Mouse (Mus musculus): ENCODE measurements around the gene Gpalpp1. TPM values are rescaled to one million over a fixed set of nuclear protein-coding genes. Genes with fewer than 3 reads are reported as not detected.

Gpalpp1 gene
- polyA plus RNA-seq, 1 experiment: 8.3 TPM

DNA sequence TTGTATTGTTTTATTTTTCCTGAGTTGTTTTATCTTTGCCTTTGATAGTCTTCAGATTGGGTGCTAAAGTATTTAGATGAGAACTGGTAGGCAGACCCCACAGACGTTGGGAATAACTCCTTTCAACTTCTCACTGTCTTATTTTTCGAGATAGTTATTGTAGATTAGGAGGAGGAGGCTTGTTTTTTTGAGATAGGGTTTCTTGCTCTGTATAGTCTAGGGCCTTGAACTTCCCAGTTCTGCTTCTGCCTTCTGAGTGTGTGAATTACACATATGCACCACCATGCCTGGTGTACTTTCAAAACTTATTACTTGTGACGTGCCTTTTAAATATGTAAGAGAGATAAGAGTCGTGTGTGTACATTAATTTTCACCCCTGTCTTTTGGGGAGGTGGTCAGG lies 17.6 kb upstream of the Gpalpp1 start:
- H3K4me1 ChIP-seq (ENCODE audit: control insufficient read depth, insufficient read depth, insufficient read length, low read length): no peaks in the 10 kb centered on the region
- H3K27ac ChIP-seq (replicated peaks; ENCODE audit: low read depth, low read length): no peak overlapping the region
- no peak overlapping the region for H3K4me3 ChIP-seq (ENCODE audit: insufficient read depth, low read depth, low read length)

DNA sequence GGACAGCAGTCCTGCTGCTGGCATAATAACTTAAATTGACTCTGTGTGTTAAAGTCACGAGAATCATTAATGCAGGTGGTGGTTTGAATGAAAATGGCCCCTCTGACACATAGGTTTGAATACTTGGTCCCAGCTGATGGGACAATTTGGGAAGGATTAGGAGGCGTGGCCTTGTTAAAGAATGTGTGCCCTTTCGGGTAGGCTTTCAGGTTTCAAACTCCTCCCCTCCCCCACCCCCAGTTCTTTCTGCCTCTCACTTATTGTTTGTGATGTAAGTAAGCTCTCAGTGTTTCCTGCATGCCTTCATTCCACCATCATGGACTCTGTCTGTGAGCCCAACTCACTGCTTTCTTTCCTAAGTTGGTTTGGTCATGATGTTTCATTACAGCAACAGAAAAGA lies 16.8 kb upstream of the Gpalpp1 start:
- H3K4me1 ChIP-seq (ENCODE audit: control insufficient read depth, insufficient read depth, insufficient read length, low read length): no peaks in the 10 kb centered on the region
- no peak overlapping the region for H3K27ac ChIP-seq (replicated peaks; ENCODE audit: low read depth, low read length)
- H3K4me3 ChIP-seq (ENCODE audit: insufficient read depth, low read depth, low read length): no peak overlapping the region

DNA sequence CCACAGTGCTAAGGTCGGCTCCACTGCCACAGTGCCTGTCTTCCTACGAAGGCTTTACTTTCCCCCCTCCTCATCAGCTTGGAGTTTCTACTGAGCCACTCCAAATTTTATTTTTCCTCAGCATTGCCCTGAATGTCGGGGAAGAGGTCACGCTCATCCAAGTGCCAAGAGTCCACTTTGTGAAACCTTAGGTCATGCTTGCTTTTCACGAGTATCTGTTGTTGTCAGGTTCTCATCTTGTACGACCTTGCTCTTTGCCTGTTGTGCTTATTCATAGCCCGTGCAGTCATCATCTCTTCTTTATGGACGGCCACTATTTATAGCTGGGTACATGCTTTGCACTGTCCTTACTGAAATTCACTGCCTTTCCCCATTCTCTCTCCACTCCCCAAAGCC lies 12.1 kb upstream of the Gpalpp1 start:
- Histone ChIP-seq H3K27ac (replicated peaks; ENCODE audit: low read depth, low read length) (no peak overlapping the region), H3K4me1 (ENCODE audit: control insufficient read depth, insufficient read depth, insufficient read length, low read length) (no peaks in the 10 kb centered on the region), H3K4me3 (ENCODE audit: insufficient read depth, low read depth, low read length) (no peak overlapping the region)

DNA sequence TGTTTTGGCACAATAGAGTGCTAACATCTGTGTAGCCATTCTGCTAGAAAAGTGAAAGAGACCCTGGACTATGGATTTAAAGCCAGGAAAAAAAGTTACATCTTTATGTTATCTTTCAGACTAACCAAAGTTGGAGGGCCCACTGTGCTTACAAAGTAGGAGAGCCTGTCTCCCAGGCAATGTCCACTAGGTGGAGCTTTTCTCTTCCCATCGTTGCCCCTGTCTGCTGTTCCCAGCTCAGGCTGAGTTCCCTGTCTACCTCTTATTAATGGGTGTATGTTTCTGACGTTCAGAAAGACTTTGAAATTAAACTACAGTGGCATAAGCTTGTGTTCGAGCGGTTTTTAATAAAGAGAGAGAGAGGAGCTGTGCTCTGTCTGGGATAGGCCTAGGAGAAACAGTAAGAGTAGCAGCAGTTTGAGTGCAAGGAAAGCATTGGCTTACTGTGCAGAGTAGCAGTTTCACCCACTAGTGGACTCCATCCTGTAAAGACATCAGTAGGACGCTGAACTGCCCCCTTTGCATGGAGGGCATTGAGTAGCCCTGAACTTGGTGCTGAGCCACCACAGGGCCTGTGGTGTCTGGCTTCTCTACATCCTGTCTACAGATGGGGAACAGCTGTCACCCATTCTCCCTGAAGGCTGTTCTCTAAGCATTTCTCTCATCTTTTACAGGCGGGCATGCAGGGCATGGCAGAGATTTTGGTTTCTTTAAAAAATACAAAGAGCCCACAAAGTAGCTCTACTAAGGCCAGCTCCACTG lies 11.5 kb upstream of the Gpalpp1 start:
- H3K27ac ChIP-seq (replicated peaks; ENCODE audit: low read depth, low read length): no peak overlapping the region
- no peaks in the 10 kb centered on the region for H3K4me1 ChIP-seq (ENCODE audit: control insufficient read depth, insufficient read depth, insufficient read length, low read length)
- H3K4me3 ChIP-seq (ENCODE audit: insufficient read depth, low read depth, low read length): no peak overlapping the region

DNA sequence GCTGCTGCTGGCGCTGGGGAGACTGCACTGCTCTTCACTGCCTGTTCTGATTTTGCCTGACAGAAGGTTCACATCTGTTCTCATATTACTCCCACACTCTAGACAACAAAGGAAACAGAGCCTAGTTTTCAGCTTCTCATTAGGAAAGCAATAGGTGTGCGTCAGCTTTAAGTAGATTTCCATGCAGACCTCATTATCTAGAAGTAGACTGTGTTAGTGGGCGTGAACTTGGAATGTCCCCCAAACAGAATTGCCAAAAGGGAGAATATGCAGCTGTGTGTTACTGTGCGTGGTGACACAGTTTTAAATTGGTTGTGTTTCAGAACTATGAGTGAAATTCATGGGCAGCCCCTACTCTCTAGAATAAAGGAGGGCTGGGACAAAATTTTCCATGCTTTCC lies 9.9 kb upstream of the Gpalpp1 start:
- Histone ChIP-seq H3K4me1 (ENCODE audit: control insufficient read depth, insufficient read depth, insufficient read length, low read length) (no peaks in the 10 kb centered on the region), H3K27ac (replicated peaks; ENCODE audit: low read depth, low read length) (no peak overlapping the region), H3K4me3 (ENCODE audit: insufficient read depth, low read depth, low read length) (no peak overlapping the region)

DNA sequence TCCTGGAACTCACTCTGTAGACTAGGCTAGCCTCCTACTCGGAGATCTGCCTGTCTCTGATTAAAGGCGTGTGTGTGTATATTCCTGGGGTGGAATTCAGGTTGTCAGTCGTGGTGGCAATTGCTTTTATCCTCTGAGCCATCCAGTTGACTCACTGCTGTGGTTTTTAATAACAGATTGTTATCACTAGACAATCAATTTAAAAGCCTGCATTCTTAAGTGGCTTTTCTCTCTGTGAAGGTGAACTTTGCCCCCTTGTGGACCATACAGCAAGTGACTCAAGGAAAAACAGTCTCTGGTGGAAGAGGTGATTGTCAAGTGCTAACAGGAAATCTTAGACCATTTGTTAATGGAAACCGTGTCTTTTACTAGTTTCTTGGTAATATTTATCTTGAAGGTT lies 8.4 kb upstream of the Gpalpp1 start:
- no peak overlapping the region for H3K27ac ChIP-seq (replicated peaks; ENCODE audit: low read depth, low read length)
- H3K4me3 ChIP-seq (ENCODE audit: insufficient read depth, low read depth, low read length): no peak overlapping the region

DNA sequence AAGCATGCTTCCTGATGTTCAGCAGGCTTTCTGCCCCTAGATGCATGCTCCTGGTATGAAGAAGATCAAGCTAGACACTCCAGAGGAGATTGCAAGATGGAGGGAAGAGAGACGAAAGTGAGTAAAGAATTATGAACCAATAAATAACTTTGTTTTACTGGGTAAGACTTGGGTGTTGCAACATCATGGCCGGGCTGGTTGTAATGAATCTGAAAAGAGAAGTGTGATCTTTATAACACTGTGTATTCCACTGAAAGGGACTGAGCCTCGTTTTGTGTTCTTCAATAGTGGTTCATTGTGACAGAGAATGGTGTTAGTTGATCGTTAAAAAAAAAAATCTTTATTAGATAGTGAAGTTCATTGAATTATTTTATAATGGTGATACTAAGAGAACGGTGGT lies 5.2 kb upstream of the Gpalpp1 start:
- Histone ChIP-seq H3K27ac (replicated peaks; ENCODE audit: low read depth, low read length) (no peak overlapping the region), H3K4me3 (ENCODE audit: insufficient read depth, low read depth, low read length) (no peak overlapping the region), H3K4me1 (ENCODE audit: control insufficient read depth, insufficient read depth, insufficient read length, low read length) (no peaks in the 10 kb centered on the region)

More for the DNA sequence above, 8.4 kb upstream of the Gpalpp1 start:
- H3K4me1 ChIP-seq (ENCODE audit: control insufficient read depth, insufficient read depth, insufficient read length, low read length): no peaks in the 10 kb centered on the region

DNA sequence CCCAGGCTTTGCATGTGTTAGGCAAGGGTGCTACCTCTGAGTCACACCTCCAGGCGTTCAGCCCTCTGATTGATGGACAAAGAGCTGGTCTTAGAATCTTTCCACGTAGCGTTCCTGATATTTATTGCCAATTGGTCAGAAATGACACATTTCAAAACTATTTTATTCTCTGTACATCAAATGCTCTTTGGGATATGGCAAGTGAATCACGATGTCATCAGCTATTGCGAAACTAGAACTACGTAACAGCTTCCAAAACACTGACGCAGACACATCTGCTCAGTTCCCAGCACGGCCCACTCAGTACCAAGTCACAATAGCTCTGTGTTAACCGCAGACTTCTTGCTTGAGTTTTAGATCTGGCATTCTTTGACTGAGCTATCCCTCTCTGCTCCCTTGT lies 11.0 kb downstream of the Gpalpp1 start:
- Histone ChIP-seq H3K27ac (replicated peaks; ENCODE audit: low read depth, low read length) (no peak overlapping the region), H3K4me1 (ENCODE audit: control insufficient read depth, insufficient read depth, insufficient read length, low read length) (no peaks in the 10 kb centered on the region), H3K4me3 (ENCODE audit: insufficient read depth, low read depth, low read length) (no peak overlapping the region)

DNA sequence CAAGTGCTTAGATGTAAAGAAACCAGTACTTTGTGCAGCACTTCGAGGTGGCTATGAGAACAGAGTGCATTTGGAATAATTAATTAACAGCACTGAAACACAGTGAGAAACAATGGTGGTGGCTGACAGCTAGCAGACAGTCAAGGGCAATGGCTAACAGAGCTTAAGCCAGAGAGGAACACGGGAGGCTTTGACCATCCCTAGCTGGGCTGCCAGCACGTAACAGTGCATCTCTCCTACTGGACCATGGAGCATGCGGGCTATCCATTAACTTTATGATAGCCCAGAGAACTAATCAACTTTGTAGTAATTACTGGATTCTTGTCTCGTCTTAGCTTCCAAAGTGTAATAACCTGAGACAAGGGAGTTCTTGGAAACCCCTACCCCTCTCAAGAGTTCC lies 12.7 kb downstream of the Gpalpp1 start:
- no peak overlapping the region for H3K4me3 ChIP-seq (ENCODE audit: insufficient read depth, low read depth, low read length)
- H3K4me1 ChIP-seq (ENCODE audit: control insufficient read depth, insufficient read depth, insufficient read length, low read length): no peaks in the 10 kb centered on the region
- no peak overlapping the region for H3K27ac ChIP-seq (replicated peaks; ENCODE audit: low read depth, low read length)

DNA sequence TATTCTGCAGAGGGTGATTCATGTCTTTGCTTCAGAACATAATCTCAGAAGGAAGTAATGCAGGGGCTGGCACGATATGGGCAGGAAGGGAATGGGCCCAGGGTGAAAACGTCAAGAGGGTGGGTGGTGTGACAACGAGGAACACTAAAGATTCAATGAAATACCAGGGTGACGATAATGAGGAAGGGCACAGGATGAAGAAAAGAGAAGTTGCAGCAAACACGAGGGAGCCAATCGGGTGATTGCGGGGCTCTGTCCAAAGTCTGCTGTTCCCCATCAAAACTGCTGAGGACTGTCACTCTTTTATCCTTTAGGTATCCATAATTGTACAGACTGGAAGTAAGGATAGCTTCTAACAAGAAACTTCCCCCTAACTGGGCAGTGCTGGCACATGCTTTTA lies 13.3 kb downstream of the Gpalpp1 start:
- Histone ChIP-seq H3K27ac (replicated peaks; ENCODE audit: low read depth, low read length) (no peak overlapping the region), H3K4me3 (ENCODE audit: insufficient read depth, low read depth, low read length) (no peak overlapping the region), H3K4me1 (ENCODE audit: control insufficient read depth, insufficient read depth, insufficient read length, low read length) (no peaks in the 10 kb centered on the region)

DNA sequence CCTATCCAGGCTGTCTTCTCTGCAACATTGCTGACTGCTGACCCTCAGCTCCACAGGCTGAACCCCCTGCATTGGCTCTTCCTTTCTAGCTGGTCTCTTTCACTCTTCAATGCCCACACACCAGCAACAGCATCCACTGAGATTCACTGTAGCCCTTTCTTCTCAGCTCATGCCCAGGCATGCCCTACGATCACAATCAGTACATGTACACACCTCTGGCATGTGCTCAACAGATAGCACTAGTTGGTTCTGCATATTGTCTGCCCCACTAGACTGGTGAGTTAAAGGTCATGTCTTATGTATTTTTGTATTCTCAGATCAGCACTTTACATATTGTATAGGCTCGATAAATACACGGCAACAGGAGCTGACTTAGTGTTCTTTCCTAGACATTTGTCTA lies 26.4 kb downstream of the Gpalpp1 start:
- Histone ChIP-seq H3K4me1 (ENCODE audit: control insufficient read depth, insufficient read depth, insufficient read length, low read length) (no peaks in the 10 kb centered on the region), H3K27ac (replicated peaks; ENCODE audit: low read depth, low read length) (no peak overlapping the region), H3K4me3 (ENCODE audit: insufficient read depth, low read depth, low read length) (no peak overlapping the region)

DNA sequence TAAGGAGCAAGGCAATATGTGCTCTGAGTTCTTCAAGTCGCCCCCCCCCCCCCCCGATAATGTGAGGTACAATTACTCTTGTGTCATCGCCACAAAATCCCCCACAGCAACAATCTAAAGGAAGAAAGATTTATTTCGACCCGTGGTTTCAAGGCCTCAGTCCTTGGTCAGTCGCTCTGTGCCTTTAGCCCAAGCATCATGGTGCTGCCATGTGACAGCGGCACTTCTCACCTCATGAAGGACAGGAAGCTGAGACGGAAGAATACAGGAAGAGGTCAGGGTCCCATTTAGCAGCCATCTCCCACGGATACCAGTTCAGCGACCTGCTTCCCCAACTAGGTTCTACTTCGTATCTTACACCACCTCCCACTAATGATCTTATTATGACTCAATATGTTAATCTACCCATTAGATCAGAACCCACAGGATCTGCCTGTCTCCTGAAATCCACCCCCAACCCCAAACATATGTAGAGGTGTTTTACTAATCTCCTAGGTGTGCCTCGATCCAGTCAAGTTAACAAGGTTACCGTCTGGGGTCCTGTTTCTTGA lies 28.4 kb downstream of the Gpalpp1 start:
- Histone ChIP-seq H3K27ac (replicated peaks; ENCODE audit: low read depth, low read length) (no peak overlapping the region), H3K4me1 (ENCODE audit: control insufficient read depth, insufficient read depth, insufficient read length, low read length) (no peaks in the 10 kb centered on the region), H3K4me3 (ENCODE audit: insufficient read depth, low read depth, low read length) (no peak overlapping the region)

DNA sequence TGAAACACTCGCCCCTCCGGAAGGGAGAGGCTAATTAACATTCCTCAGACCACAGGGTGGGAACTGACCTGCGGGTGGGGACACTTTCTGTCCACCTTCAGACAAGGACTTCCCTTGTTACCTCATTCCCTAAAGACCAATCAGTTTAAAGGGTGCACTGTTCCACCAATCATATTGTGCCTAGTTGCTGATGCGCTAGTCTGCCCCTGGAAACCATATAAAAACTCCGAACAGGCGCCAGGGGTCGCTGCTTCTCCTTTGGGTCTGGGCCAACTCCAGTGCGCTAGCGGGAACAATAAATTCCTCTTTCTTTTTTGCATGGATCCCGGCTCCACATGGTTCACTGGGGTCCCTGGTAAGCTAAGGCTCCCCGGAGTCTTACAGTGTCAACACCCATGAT lies 29.1 kb downstream of the Gpalpp1 start:
- Histone ChIP-seq H3K27ac (replicated peaks; ENCODE audit: low read depth, low read length) (no peak overlapping the region), H3K4me1 (ENCODE audit: control insufficient read depth, insufficient read depth, insufficient read length, low read length) (no peaks in the 10 kb centered on the region), H3K4me3 (ENCODE audit: insufficient read depth, low read depth, low read length) (no peak overlapping the region)

DNA sequence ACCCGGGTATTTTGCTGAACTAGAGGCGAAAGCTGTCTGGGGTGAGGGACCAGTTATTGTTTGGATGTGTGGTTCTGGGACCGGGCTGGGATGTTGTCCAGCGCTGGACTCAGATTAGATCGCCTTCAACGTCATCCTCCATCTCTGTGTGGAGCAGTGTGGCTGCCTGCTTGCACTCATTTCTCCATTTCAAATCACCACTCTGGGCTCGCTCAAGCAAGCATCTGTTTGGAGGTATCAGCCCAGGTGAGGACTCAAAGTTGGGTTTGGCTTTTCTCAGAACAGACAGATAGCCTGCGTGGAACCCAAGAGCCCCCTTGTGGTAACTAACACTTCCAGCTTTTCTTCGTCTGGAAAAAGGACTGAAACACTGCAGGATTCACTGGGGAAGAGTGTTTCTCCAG lies 33.5 kb downstream of the Gpalpp1 start:
- H3K27ac ChIP-seq (replicated peaks; ENCODE audit: low read depth, low read length): no peak overlapping the region

DNA sequence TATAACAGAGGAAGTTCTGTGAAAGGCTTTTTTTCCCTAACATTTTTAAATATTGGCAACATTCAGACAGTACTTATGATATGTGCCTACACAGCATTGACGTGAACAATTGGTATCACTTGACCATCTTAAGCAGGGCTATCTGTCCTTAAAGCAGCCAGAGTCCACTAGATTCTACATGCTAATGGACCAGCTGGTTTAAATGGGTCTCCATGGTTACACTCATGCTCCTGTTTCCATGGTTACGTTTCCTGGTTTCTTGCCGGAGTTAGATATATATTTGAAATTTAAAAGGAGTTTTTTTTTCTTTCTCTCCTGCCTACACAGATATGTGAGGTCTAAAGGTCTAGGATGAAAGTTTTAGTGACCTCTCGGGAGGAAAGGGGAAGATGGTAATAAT lies 34.0 kb downstream of the Gpalpp1 start:
- H3K4me1 ChIP-seq (ENCODE audit: control insufficient read depth, insufficient read depth, insufficient read length, low read length): no peaks in the 10 kb centered on the region
- H3K4me3 ChIP-seq (ENCODE audit: insufficient read depth, low read depth, low read length): no peak overlapping the region
- H3K27ac ChIP-seq (replicated peaks; ENCODE audit: low read depth, low read length): no peak overlapping the region

More for the DNA sequence above, 33.5 kb downstream of the Gpalpp1 start:
- Histone ChIP-seq H3K4me3 (ENCODE audit: insufficient read depth, low read depth, low read length) (no peak overlapping the region), H3K4me1 (ENCODE audit: control insufficient read depth, insufficient read depth, insufficient read length, low read length) (no peaks in the 10 kb centered on the region)

DNA sequence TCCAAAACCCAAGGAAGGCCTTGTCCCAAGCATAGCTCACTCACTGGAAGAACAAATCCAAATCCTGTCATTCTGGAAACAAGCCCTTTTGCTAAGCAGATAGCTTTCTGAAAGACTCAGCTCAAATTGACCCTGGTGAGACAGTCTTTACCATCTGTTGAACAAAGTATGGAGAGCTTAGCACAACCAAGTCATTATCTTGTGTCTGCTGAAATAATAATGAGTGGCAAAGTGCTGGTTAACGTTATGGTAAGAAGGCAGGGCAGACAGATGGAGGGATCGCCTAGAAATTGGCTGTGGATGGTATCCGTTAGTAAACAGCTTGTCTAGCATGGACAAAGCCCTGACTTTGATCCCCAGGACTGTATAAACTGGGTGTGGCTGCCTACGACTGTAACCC lies 34.8 kb downstream of the Gpalpp1 start:
- no peak overlapping the region for H3K27ac ChIP-seq (replicated peaks; ENCODE audit: low read depth, low read length)
- H3K4me3 ChIP-seq (ENCODE audit: insufficient read depth, low read depth, low read length): no peak overlapping the region
- H3K4me1 ChIP-seq (ENCODE audit: control insufficient read depth, insufficient read depth, insufficient read length, low read length): no peaks in the 10 kb centered on the region
